Mouse (Mus musculus): Measurements from ENCODE around the gene F12. TPM values are rescaled to one million over a fixed set of nuclear protein-coding genes. Genes with fewer than 3 reads are reported as not detected.
A peak's percentile ranks its signal among the peaks of the same experiment; 100 is the strongest.

F12 gene
- polyA plus RNA-seq, 2 experiments: 0.11 TPM; not detected in 1

GRCm38 (mm10) chr13:55412643-55413307 is 13.8 kb downstream of the F12 start:
- TF ChIP-seq POLR2A (IDR thresholded peaks at IDR 0.05; ENCODE audit: borderline replicate concordance, extremely low read depth, insufficient read depth, insufficient read length): no peak
- Histone ChIP-seq H3K4me2 (replicated peaks; ENCODE audit: low read depth, low read length, severe bottlenecking) (no peak overlapping the region), H3K9ac (ENCODE audit: low read depth, low read length, severe bottlenecking) (no peak overlapping the region), H3K4me3 (replicated peaks; ENCODE audit: low read length) (no peak overlapping the region), H3K9me3 (ENCODE audit: control insufficient read depth, low read length) (no peaks in the 10 kb centered on the region), H3K36me3 (ENCODE audit: control insufficient read depth, insufficient read depth, low read length) (no peaks in the 10 kb centered on the region), H3K27me3 (ENCODE audit: control insufficient read depth, insufficient read depth, low read length) (no peaks in the 10 kb centered on the region), H3K27ac (replicated peaks; ENCODE audit: low read depth, low read length) (no peak overlapping the region), H3K4me1 (ENCODE audit: control insufficient read depth, insufficient read depth, low read length) (peaks cover 3% of the 10 kb centered on the region; the same call in 1 of the 2 replicates)
- ATAC-seq (ENCODE audit: low FRiP score, low read depth) (no peak), DNase-seq (ENCODE audit: low spot score) (no peak)
- WGBS: 79% methylated on average over 13 of the region's 13 CpGs

- H3K27ac ChIP-seq (replicated peaks; ENCODE audit: low read depth, low read length): no peak overlapping the region
- TF ChIP-seq POLR2A (IDR thresholded peaks at IDR 0.05; ENCODE audit: borderline replicate concordance, extremely low read depth, insufficient read depth, insufficient read length): no peak
- H3K9me3 ChIP-seq (ENCODE audit: control insufficient read depth, low read length): no peaks in the 10 kb centered on the region
- ATAC-seq (ENCODE audit: low FRiP score, low read depth) (no peak), DNase-seq (ENCODE audit: low spot score) (no peak)
- WGBS: 71% methylated on average over 7 of the region's 7 CpGs
- no peak overlapping the region for H3K4me2 ChIP-seq (replicated peaks; ENCODE audit: low read depth, low read length, severe bottlenecking)
- H3K4me1 ChIP-seq (ENCODE audit: control insufficient read depth, insufficient read depth, low read length): peaks cover 3% of the 10 kb centered on the region; the same call in 1 of the 2 replicates
- H3K9ac ChIP-seq (ENCODE audit: low read depth, low read length, severe bottlenecking): no peak overlapping the region
- no peaks in the 10 kb centered on the region for H3K27me3 ChIP-seq (ENCODE audit: control insufficient read depth, insufficient read depth, low read length)
- no peak overlapping the region for H3K4me3 ChIP-seq (replicated peaks; ENCODE audit: low read length)
- H3K36me3 ChIP-seq (ENCODE audit: control insufficient read depth, insufficient read depth, low read length): no peaks in the 10 kb centered on the region
These were observed 14.8 kb downstream of the F12 start for GRCm38 (mm10) chr13:55411826-55412225.

- no peak overlapping the region for H3K4me3 ChIP-seq (replicated peaks; ENCODE audit: low read length)
- TF ChIP-seq POLR2A (IDR thresholded peaks at IDR 0.05; ENCODE audit: borderline replicate concordance, extremely low read depth, insufficient read depth, insufficient read length): no peak
- ATAC-seq (ENCODE audit: low FRiP score, low read depth) (no peak), DNase-seq (ENCODE audit: low spot score) (no peak)
- H3K9ac ChIP-seq (ENCODE audit: low read depth, low read length, severe bottlenecking): no peak overlapping the region
- H3K4me2 ChIP-seq (replicated peaks; ENCODE audit: low read depth, low read length, severe bottlenecking): no peak overlapping the region
- H3K36me3 ChIP-seq (ENCODE audit: control insufficient read depth, insufficient read depth, low read length): no peaks in the 10 kb centered on the region
- peaks cover 3% of the 10 kb centered on the region for H3K4me1 ChIP-seq (ENCODE audit: control insufficient read depth, insufficient read depth, low read length)
- H3K27ac ChIP-seq (replicated peaks; ENCODE audit: low read depth, low read length): no peak overlapping the region
- H3K9me3 ChIP-seq (ENCODE audit: control insufficient read depth, low read length): no peaks in the 10 kb centered on the region
- 83% methylated on average over 19 of the region's 19 CpGs for WGBS
- H3K27me3 ChIP-seq (ENCODE audit: control insufficient read depth, insufficient read depth, low read length): no peaks in the 10 kb centered on the region
These were observed 18.0 kb downstream of the F12 start for GRCm38 (mm10) chr13:55408546-55409120.

- Histone ChIP-seq H3K9ac (ENCODE audit: low read depth, low read length, severe bottlenecking) (no peak overlapping the region), H3K4me1 (ENCODE audit: control insufficient read depth, insufficient read depth, low read length) (peaks cover 3% of the 10 kb centered on the region), H3K27ac (replicated peaks; ENCODE audit: low read depth, low read length) (no peak overlapping the region), H3K27me3 (ENCODE audit: control insufficient read depth, insufficient read depth, low read length) (no peaks in the 10 kb centered on the region), H3K36me3 (ENCODE audit: control insufficient read depth, insufficient read depth, low read length) (no peaks in the 10 kb centered on the region), H3K4me2 (replicated peaks; ENCODE audit: low read depth, low read length, severe bottlenecking) (no peak overlapping the region), H3K9me3 (ENCODE audit: control insufficient read depth, low read length) (no peaks in the 10 kb centered on the region), H3K4me3 (replicated peaks; ENCODE audit: low read length) (no peak overlapping the region)
- DNase-seq (ENCODE audit: low spot score): no peak
- 84% methylated on average over 4 of the region's 4 CpGs for WGBS
- ATAC-seq (ENCODE audit: low FRiP score, low read depth): no peak
- no peak for TF ChIP-seq POLR2A (IDR thresholded peaks at IDR 0.05; ENCODE audit: borderline replicate concordance, extremely low read depth, insufficient read depth, insufficient read length)
These were observed 19.3 kb downstream of the F12 start for GRCm38 (mm10) chr13:55407341-55407740.

GRCm38 (mm10) chr13:55405783-55406390 is 20.7 kb downstream of the F12 start:
- Histone ChIP-seq H3K36me3 (ENCODE audit: control insufficient read depth, insufficient read depth, low read length) (no peaks in the 10 kb centered on the region), H3K27ac (replicated peaks; ENCODE audit: low read depth, low read length) (no peak overlapping the region; the same call in 1 of the 2 replicates), H3K4me3 (replicated peaks; ENCODE audit: low read length) (no peak overlapping the region), H3K27me3 (ENCODE audit: control insufficient read depth, insufficient read depth, low read length) (no peaks in the 10 kb centered on the region), H3K4me1 (ENCODE audit: control insufficient read depth, insufficient read depth, low read length) (peaks cover 3% of the 10 kb centered on the region), H3K9ac (ENCODE audit: low read depth, low read length, severe bottlenecking) (0 out of 2 replicates have a peak overlapping the region, but pooled peaks have one; percentile 21), H3K4me2 (replicated peaks; ENCODE audit: low read depth, low read length, severe bottlenecking) (no peak overlapping the region), H3K9me3 (ENCODE audit: control insufficient read depth, low read length) (no peaks in the 10 kb centered on the region)
- TF ChIP-seq POLR2A (IDR thresholded peaks at IDR 0.05; ENCODE audit: borderline replicate concordance, extremely low read depth, insufficient read depth, insufficient read length): no peak
- DNase-seq (ENCODE audit: low spot score) (no peak), ATAC-seq (ENCODE audit: low FRiP score, low read depth) (peak; percentile 3; the same call in 1 of the 2 replicates)
- WGBS: 76% methylated on average over 13 of the region's 13 CpGs
